Mouse (Mus musculus) C2C12 (cell line): ENCODE measurements around the gene Ilf3. TPM values are rescaled to one million over a fixed set of nuclear protein-coding genes. Genes with fewer than 3 reads are reported as not detected.

Experiments used
- H3K27me3 ChIP-seq: one replicate; pipeline ENCODE4 v1.6.1; 2011; ENCODE audit not compliant: control insufficient read depth, insufficient read depth, insufficient read length
- H3K36me3 ChIP-seq: one replicate; pipeline ENCODE4 v1.6.1; 2011; ENCODE audit not compliant: control insufficient read depth, insufficient read depth
- H3K4me3 ChIP-seq: one replicate; pipeline ENCODE4 v1.5.1; 2011; ENCODE audit warnings: mild to moderate bottlenecking, control low read depth; ENCODE audit not compliant: poor library complexity, insufficient read depth, severe bottlenecking
- H3K79me2 ChIP-seq: one replicate; pipeline ENCODE4 v1.6.1; 2011; ENCODE audit not compliant: control insufficient read depth, insufficient read depth
- H3K79me3 ChIP-seq: one replicate; pipeline ENCODE4 v1.6.1; 2011; ENCODE audit warnings: low read depth, control low read depth
- H3ac ChIP-seq: one replicate; pipeline ENCODE3; 2011; ENCODE audit warnings: low read depth; ENCODE audit not compliant: control insufficient read depth, insufficient read length
- CEBPB ChIP-seq: IDR thresholded peaks from one replicate; pipeline ENCODE4 v1.6.1; 2011; ENCODE audit warnings: low read depth, mild to moderate bottlenecking, control low read depth, moderate library complexity
- CTCF ChIP-seq: IDR thresholded peaks from one replicate; pipeline ENCODE4 v1.5.1; 2011; ENCODE audit not compliant: control insufficient read depth, insufficient read depth, insufficient read length
- FOSL1 ChIP-seq: IDR thresholded peaks from one replicate; pipeline ENCODE4 v1.8.0; 2011; ENCODE audit warnings: mild to moderate bottlenecking, low read length; ENCODE audit not compliant: poor library complexity, insufficient read depth, severe bottlenecking
- MAX ChIP-seq: IDR thresholded peaks from one replicate; pipeline ENCODE4 v1.6.1; 2011; ENCODE audit warnings: mild to moderate bottlenecking, control low read depth
- MYOD1 ChIP-seq: IDR thresholded peaks from one replicate; pipeline ENCODE4 v1.6.1; 2011; ENCODE audit warnings: low read depth; ENCODE audit not compliant: control insufficient read depth, insufficient read length
- MYOG ChIP-seq: IDR thresholded peaks from one replicate; pipeline ENCODE4 v1.6.1; 2011; ENCODE audit not compliant: control insufficient read depth, insufficient read length; ENCODE audit errors: extremely low read depth
- USF1 ChIP-seq: IDR thresholded peaks from one replicate; pipeline ENCODE4 v1.6.1; 2011; ENCODE audit warnings: low read depth, mild to moderate bottlenecking, control low read depth, moderate library complexity
- polyA plus RNA-seq: library from polyadenylated mRNA; unstranded; fragments of >200 nt; fragmentation: generic; extraction: Trizol; gene quantifications from one replicate; pipeline ENCODE4 v1.2.1, GENCODE M21; 2012; ENCODE audit warnings: missing spikeins

Gene Ilf3
- polyA plus RNA-seq, 1 experiment = 66.6 TPM

GRCm38 (mm10) chr9:21445081-21445744 is 77.5 kb downstream of the Ilf3 start:
- no peak overlapping the region for H3K4me3 ChIP-seq
- H3K27me3 ChIP-seq = no peaks in the 10 kb centered on the region
- H3ac ChIP-seq = no peak overlapping the region
- no peaks in the 10 kb centered on the region for H3K36me3 ChIP-seq
- no peak for TF ChIP-seq CTCF
- no peak for TF ChIP-seq MYOG
- no peak for TF ChIP-seq MYOD1
- TF ChIP-seq MAX = no peak
- TF ChIP-seq USF1 = no peak
- no peak for TF ChIP-seq FOSL1
- H3K79me2 ChIP-seq = peaks cover 80% of the 10 kb centered on the region
- H3K79me3 ChIP-seq = peaks cover 25% of the 10 kb centered on the region

- TF ChIP-seq MYOG (no peak), USF1 (no peak), CTCF (no peak), CEBPB (no peak), MAX (no peak), FOSL1 (no peak), MYOD1 (no peak)
- Histone ChIP-seq H3K79me2 (peaks cover 79% of the 10 kb centered on the region), H3K79me3 (peaks cover 22% of the 10 kb centered on the region), H3ac (no peak overlapping the region), H3K27me3 (no peaks in the 10 kb centered on the region), H3K36me3 (no peaks in the 10 kb centered on the region), H3K4me3 (no peak overlapping the region)
These were observed 80.1 kb downstream of the Ilf3 start for GRCm38 (mm10) chr9:21447778-21448177.

GRCm38 (mm10) chr9:21449710-21450109 is 82.0 kb downstream of the Ilf3 start:
- TF ChIP-seq MYOD1 (no peak), USF1 (no peak), CTCF (no peak), MYOG (no peak), FOSL1 (no peak), CEBPB (no peak), MAX (no peak)

GRCm38 (mm10) chr9:21450270-21450669 is 82.6 kb downstream of the Ilf3 start:
- Histone ChIP-seq H3K79me2 (peaks cover 98% of the 10 kb centered on the region), H3K36me3 (peaks cover 3% of the 10 kb centered on the region), H3K27me3 (no peaks in the 10 kb centered on the region), H3K79me3 (peaks cover 28% of the 10 kb centered on the region), H3ac (no peak overlapping the region), H3K4me3 (no peak overlapping the region)
- TF ChIP-seq USF1 = no peak

More at GRCm38 (mm10) chr9:21449710-21450109, 82.0 kb downstream of the Ilf3 start:
- no peak overlapping the region for H3K4me3 ChIP-seq
- peaks cover 97% of the 10 kb centered on the region for H3K79me2 ChIP-seq
- H3ac ChIP-seq = no peak overlapping the region
- peaks cover 3% of the 10 kb centered on the region for H3K36me3 ChIP-seq
- H3K79me3 ChIP-seq = peaks cover 28% of the 10 kb centered on the region
- H3K27me3 ChIP-seq = no peaks in the 10 kb centered on the region

- Histone ChIP-seq H3K79me2 (peaks cover 97% of the 10 kb centered on the region), H3K4me3 (no peak overlapping the region)
These were observed 83.7 kb downstream of the Ilf3 start for GRCm38 (mm10) chr9:21451391-21451790.

GRCm38 (mm10) chr9:21451870-21452269 is 84.2 kb downstream of the Ilf3 start:
- TF ChIP-seq CEBPB (no peak), MAX (no peak), USF1 (no peak), FOSL1 (no peak), MYOG (no peak), MYOD1 (no peak), CTCF (no peak)
- Histone ChIP-seq H3K79me2 (peaks cover 97% of the 10 kb centered on the region), H3K27me3 (no peaks in the 10 kb centered on the region), H3K4me3 (no peak overlapping the region), H3K79me3 (peaks cover 25% of the 10 kb centered on the region), H3K36me3 (peaks cover 3% of the 10 kb centered on the region), H3ac (no peak overlapping the region)

More at GRCm38 (mm10) chr9:21451391-21451790, 83.7 kb downstream of the Ilf3 start:
- no peak for TF ChIP-seq MYOD1
- H3K79me3 ChIP-seq = peaks cover 28% of the 10 kb centered on the region
- H3K27me3 ChIP-seq = no peaks in the 10 kb centered on the region
- peaks cover 3% of the 10 kb centered on the region for H3K36me3 ChIP-seq
- no peak overlapping the region for H3ac ChIP-seq
